Mouse (Mus musculus) cerebellum, adult (tissue): ENCODE measurements around the gene Mcu.

Experiments
- ATAC-seq: cut with Nextera tagmentation; 2 replicates; pipeline ENCODE4 v1.9.2; 2017; ENCODE audit warnings: mild to moderate bottlenecking, moderate library complexity, mixed read lengths; ENCODE audit not compliant: insufficient number of reproducible peaks, low FRiP score, low TSS enrichment

Gene Mcu

GRCm38 (mm10) chr10:59616522-59616921 lies at the start of gene Mcu:
Mcu (minus strand) TSS chr10:59616692.
- peak; percentile 94 for ATAC-seq

GRCm38 (mm10) chr10:59665503-59666291 lies 49.2 kb upstream of the Mcu start:
- no peak for ATAC-seq

GRCm38 (mm10) chr10:59664765-59665164 lies 48.3 kb upstream of the Mcu start:
- no peak for ATAC-seq

- ATAC-seq, result no peak
Observed at GRCm38 (mm10) chr10:59656799-59657198, 40.3 kb upstream of the Mcu start.

- no peak for ATAC-seq
Observed at GRCm38 (mm10) chr10:59646821-59647378, 30.4 kb upstream of the Mcu start.

- ATAC-seq, result no peak
Observed at GRCm38 (mm10) chr10:59645153-59645552, 28.7 kb upstream of the Mcu start.

GRCm38 (mm10) chr10:59644710-59645109 lies 28.2 kb upstream of the Mcu start:
- ATAC-seq, result no peak

- no peak for ATAC-seq
Observed at GRCm38 (mm10) chr10:59643645-59644044, 27.2 kb upstream of the Mcu start.

GRCm38 (mm10) chr10:59642659-59643377 lies 26.3 kb upstream of the Mcu start:
- no peak for ATAC-seq

GRCm38 (mm10) chr10:59638576-59638975 lies 22.1 kb upstream of the Mcu start:
- no peak for ATAC-seq

- ATAC-seq, result no peak
Observed at GRCm38 (mm10) chr10:59637596-59638124, 21.2 kb upstream of the Mcu start.

GRCm38 (mm10) chr10:59636751-59637533 lies 20.4 kb upstream of the Mcu start:
- ATAC-seq, result no peak

- no peak for ATAC-seq
Observed at GRCm38 (mm10) chr10:59636048-59636447, 19.6 kb upstream of the Mcu start.

- ATAC-seq, result no peak
Observed at GRCm38 (mm10) chr10:59629506-59629782, 13.0 kb upstream of the Mcu start.

- no peak for ATAC-seq
Observed at GRCm38 (mm10) chr10:59628641-59629505, 12.4 kb upstream of the Mcu start.

GRCm38 (mm10) chr10:59623496-59623895 lies 7.0 kb upstream of the Mcu start:
- peak; percentile 54 for ATAC-seq

- no peak for ATAC-seq
Observed at GRCm38 (mm10) chr10:59621355-59621754, 4.9 kb upstream of the Mcu start.

GRCm38 (mm10) chr10:59617776-59618175 lies 1.3 kb upstream of the Mcu start:
- no peak for ATAC-seq

GRCm38 (mm10) chr10:59615981-59616520 lies 441 bp downstream of the Mcu start, which contains the start of gene Gm10322:
Gm10322 (plus strand) TSS chr10:59616063.
- peak; percentile 40 for ATAC-seq
